Mouse (Mus musculus) small intestine, adult 2 months (tissue): Measurements from ENCODE around the gene Retnlg.

Experiments
- CTCF ChIP-seq: fragments of 200-500 bp; IDR thresholded peaks from 2 replicates; pipeline ENCODE4 v1.5.1; 2012; ENCODE audit warnings: low read depth, mild to moderate bottlenecking, control low read depth, inconsistent platforms, low read length, moderate library complexity, mixed read lengths; ENCODE audit not compliant: insufficient replicate concordance, insufficient read length; ENCODE audit errors: extremely low read depth
- POLR2A ChIP-seq: fragments of 200-500 bp; IDR thresholded peaks from 2 replicates; pipeline ENCODE4 v1.6.1; 2012; ENCODE audit warnings: low read depth, mild to moderate bottlenecking, control low read depth, inconsistent platforms, low read length, moderate library complexity

GRCm38 (mm10) chr16:48871754-48872153, 667 bp upstream of the Retnlg start:
- TF ChIP-seq POLR2A (no peak), CTCF (no peak)
